Mouse (Mus musculus) right cerebral cortex, postnatal 4 days (tissue): ENCODE results near the gene Ppil6.
A peak's percentile ranks its signal among the peaks of the same experiment; 100 is the strongest.

Experiments used
- DNase-seq: peaks from one replicate; pipeline ENCODE4 v3.0.0-alpha.2; 2022

Gene Ppil6

DNA sequence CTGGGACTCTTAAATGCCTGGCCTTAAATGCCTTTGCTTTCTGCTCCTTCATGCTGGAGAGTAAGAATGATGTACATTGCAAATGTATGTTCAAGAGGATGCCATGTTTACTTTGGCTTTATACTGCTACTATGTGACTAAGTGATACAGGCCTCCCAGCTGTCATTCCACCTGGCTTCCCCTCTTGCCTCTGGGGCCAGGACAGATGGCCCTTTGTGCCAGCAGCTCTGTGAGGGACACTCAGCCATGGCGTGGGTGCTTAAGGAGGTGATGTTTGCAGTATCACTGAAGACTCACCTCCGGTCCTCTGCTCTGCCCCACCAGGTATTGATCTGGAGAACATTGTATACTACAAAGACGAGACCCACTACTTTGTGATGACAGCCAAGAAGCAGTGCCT is 10.3 kb upstream of the Ppil6 start:
- no peak for DNase-seq

DNA sequence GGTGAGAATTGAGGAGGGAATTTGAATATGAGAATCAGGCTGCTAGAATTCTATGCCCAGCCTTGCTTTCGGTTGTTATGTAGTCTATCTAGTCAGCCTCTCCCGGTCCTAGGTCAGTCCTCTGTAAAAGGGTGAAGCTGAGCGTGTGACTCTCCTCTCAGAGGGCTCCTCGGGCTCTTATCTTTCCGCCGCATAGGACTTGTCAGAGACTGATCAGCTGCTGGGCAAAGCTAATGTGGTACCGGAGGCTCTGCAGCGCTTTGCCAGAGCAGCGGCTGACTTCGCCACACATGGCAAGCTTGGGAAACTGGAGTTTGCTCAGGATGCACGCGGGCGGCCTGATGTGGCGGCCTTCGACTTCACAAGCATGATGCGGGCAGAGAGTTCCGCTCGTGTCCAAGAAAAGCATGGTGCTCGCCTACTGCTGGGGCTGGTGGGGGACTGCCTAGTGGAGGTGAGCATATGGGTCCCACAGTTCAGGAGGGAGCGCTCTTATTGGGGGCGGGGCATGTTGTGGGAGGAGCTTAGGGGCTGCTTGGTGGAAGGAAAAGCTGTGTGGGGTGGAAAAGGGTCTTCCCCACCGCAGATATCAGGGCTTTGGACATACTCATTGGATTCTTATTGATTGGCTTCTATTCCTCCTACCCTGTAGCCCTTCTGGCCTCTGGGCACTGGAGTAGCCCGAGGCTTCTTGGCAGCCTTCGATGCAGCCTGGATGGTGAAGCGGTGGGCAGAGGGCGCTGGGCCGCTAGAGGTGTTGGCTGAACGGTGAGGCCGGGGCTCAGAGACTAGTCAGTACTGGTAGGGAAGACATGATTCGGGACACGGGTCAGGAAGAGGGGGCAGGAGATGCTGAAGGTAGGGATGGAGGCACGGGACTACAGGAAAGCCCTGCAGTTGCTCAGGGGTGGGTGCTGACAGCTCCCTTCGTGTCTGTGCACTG is 9.0 kb upstream of the Ppil6 start:
- no peak for DNase-seq

DNA sequence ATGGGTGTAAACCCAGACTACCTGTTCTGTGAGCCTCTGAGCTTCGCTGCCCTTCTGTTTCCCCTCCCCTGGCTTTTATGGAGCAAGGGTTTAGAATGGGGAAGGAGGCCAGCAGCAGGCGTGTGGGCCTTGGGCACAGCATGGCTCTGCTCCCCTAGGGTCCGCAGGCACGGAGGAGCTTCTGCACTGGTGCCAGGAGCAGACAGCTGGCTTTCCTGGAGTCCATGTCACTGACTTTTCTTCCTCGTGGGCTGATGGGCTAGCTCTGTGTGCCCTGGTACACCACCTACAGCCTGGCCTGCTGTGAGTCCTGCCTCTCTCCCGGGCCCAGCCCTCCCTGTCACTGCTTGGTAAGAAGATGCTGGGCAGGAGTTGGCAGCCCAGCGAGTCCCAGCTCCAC is 7.8 kb upstream of the Ppil6 start:
- no peak for DNase-seq

DNA sequence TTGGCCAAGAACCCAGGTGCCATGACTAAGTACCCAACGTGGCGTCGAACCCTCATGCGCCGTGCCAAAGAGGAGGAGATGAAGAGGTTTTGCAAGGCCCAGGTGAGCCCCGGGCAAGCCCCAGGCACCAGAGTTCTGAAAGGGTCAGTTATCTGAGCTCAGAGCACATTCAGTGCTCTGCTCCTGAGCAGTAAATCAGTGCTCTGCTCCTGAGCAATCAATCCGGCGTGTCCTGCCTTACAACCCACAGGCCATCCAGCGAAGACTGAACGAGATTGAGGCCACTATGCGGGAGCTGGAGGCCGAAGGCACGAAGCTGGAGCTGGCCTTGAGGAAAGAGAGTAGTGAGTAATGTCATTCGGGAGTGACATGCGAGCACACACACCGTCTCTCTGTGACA is 4.5 kb upstream of the Ppil6 start:
- no peak for DNase-seq

DNA sequence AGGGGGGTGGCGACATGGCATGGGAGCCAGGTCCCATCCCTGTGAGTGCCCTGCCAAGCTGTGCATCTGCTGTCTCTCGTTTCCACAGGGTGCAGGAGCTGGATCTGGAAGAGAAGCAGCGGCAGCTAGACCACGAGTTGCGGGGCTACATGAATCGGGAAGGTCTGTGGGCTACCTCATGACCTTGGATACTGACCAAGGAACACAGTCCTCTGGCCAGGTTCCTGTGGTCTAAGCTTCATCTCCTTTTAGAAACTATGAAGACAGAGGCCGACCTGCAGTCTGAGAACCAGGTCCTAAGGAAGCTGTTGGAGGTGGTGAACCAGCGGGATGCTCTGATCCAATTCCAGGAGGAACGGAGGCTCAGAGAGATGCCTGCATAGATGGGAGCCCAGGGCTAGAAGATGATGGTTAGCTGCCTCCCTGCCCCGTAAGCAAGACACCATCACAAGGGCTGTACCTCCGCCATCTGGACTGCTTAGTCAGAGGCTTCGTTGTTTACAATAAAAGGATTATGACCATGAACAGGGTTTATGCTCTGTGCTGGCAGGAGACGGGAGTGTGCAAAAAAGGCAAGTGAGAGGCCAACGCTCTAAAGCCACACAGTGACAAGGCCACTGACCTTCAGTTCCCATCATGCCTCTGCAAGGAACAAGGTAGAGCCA is 3.6 kb upstream of the Ppil6 start:
- no peak for DNase-seq

DNA sequence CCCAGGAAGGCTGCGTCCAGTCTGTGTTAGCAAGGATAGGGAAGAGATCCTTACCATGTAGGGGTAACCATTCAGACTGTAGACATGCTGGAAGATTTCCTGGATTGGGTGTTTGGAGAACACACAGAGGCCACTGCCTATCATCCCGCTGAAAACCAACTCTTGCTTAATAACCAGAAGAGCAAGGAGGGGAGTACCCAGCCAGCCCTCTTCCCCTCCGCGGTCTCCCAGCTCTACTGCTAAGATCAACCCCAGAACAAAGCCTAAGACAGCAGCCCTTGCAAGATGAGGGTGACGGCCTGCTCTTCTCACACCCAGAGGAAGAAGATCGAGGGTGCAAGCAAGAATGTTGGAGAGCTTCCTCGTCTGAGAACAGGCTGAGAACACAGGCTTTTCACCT is 1.4 kb upstream of the Ppil6 start:
- no peak for DNase-seq

DNA sequence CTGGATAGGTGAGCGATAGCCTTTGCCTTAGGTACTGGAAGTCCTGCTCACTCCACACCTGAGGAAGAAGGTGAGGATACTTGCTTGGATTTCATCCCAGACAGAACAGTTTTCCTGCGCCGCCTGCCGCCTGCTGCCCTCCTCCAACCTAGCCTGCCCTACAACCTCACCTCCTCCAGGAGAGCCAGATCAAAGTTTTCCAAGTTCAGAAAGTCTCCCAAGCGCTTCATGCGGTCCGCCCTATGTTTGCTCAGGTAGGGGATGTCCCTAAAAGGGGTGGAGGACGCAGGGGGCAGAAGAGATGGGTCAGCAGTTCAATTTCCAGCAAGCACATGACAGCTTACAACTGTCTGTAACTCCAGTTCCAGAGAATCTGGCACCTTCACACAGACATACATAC is 945 bp upstream of the Ppil6 start:
- DNase-seq: no peak

DNA sequence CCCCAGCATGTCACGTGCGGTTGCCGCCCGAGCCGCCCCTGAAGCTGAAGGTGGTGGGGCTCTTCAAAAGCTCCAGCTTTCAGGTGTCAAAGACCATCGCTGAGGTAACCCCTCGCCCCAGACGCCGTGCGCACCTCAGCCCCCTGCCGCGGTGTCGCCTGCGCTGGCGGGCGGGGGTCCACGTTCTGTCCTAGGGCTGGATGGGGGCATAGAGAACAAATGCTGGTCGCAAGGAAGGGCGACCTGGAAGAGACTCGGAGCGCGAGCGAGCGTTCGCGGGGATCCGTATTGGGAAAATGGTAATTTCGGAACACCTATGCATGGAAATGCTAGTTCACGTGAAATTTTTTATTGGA is 257 bp downstream of the Ppil6 start:
- no peak for DNase-seq

DNA sequence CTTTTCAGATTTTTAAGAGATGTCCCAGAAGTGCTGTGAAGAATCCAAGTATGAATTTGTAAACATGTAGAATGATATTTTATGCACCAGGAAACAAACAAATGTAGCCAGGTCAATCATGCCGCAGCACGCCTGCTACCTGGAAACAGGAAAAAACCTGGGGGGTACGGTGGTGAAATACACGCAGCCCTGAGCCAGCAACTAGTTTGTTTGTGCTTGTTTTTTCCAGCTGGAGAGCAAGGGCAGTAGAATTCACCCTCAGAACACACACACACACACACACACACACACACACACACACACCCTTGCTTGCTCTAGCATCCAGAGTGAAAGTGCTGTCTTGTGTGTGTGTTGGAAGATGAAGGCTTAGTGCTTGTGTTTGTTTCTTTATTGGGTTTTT is 872 bp downstream of the Ppil6 start:
- no peak for DNase-seq

DNA sequence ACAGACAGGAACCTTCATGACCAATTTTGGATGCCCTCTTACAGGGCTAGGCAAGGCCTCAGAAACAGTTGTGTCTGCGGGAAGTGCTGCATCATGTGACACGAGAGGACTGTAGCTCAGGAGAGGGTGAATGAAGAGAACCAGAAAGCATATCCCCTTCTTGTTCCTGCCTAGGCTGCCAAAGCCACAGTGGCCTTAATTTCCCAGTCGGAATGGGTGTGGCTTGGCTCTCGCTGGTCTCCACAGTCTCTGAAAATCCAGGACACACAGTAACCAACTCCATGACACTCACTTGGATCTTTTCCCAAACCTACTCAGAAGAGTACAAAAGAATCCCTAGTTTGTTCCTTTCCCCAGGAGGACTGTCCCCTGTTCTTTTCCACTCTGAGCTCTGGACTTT is 10.7 kb downstream of the Ppil6 start:
- no peak for DNase-seq

DNA sequence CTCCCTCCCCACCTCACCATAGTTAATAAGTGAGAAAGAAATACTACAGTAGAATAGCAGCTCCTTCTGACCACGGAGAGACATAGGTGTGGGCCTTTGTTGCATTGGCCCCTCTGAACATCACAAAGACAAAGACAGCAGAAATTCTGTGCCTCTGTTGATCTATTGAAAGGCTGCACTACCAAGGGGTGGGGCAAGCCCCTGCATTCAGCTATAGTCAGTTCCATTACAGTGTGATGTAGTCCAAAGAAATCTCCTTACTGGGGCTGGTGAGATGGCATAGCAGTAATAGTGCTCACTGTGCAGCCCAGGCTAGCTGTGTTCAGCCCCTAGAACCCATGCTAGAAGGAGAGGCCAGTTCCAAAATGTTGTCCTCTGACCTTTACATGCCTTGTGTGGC is 14.8 kb downstream of the Ppil6 start:
- no peak for DNase-seq

DNA sequence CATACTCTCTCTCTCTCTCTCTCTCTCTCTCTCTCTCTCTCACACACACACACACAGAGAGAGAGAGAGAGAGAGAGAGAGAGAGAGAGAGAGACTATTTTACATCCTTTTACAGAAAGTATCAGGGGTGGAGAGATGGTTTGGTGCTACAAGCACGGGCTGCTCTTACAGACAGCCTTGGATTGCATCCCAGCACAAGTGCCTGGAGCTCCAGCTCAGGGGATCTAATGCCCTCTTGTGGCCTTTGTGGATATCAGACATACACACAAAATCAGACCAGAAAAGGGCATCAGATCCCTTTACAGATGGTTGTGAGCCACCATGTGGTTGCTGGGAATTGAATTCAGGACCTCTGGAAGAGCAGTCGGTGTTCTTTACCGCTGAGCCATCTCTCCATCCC is 15.2 kb downstream of the Ppil6 start:
- DNase-seq: peak; percentile 51

DNA sequence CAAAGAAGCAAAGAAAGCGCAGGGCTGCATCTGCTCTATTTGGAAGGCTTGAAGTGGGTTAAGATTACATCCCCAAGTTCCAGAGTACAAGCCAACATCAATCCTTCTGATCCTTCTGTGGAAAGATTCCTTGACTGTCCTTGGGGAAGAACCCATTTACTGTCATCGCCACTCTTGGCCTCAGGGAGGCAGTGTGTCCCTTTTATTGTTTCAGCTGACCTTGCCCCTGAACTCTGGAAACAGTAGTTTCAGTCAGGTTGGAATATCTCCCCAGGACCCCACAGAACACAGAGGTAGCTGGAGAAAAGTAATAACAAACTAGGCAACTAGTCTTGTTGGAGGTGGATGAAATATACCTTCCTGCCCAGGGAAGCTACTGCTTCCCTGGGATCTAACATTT is 18.9 kb downstream of the Ppil6 start:
- DNase-seq: no peak

DNA sequence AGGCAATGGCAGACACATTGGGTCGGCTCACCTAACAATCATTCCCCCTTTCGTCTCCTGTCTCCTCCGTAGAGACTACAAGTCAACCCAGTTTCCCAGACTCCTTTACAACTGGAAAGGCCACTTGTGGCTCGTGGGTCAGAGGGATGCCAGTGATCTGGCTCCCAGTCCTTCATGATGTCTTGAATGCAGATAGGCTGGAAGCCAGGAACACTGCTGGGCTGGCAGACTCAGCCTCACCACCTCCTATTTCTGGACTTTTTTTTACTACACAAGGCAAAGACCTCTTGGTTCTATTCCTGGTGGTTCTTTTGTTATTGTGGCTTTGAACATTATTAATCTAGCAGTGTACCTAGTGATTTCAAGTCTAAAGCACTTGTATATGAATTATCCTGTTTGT is 24.1 kb downstream of the Ppil6 start:
- DNase-seq: no peak

DNA sequence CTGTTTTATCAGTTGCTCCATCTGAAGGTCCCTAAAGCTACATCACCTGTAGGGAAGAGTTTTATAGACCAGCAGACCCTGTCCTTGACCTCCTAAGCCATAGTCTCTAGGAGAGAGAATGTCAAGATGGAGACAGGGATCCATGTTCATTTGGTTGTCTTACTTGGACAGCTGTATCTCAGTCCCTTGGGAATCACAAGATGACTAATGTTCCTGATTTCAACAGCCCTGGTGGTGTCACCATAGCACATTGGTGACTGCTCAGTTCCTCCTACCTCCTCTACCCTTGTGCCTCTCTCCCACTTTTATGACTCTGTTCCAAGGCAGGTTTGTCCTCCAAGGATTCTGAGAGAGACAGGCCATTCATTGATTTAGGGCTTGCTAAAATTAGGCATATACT is 24.7 kb downstream of the Ppil6 start:
- DNase-seq: no peak

DNA sequence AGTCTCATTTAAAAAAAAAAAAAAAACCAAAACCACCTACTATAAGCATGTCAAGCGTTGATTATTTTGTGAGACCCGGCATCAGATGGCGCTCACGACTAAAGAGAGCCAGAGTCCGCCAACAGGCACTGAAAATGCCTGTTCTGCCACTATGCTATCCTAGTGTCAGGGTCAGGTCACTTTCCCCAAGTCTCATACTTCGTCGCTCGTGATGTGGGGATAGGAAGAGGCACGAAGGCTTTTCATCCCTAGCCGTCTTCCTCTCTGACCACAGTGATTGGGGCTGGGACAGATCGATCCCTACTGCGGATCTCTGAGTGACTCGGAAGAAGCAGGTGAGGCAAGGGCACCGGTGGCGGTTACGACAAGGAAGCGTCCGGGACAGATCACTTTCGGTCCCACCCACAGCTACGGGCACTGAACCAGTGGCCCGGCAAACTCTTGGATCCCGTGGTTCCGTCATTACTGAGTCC is 28.3 kb downstream of the Ppil6 start:
- DNase-seq: peak; percentile 37

DNA sequence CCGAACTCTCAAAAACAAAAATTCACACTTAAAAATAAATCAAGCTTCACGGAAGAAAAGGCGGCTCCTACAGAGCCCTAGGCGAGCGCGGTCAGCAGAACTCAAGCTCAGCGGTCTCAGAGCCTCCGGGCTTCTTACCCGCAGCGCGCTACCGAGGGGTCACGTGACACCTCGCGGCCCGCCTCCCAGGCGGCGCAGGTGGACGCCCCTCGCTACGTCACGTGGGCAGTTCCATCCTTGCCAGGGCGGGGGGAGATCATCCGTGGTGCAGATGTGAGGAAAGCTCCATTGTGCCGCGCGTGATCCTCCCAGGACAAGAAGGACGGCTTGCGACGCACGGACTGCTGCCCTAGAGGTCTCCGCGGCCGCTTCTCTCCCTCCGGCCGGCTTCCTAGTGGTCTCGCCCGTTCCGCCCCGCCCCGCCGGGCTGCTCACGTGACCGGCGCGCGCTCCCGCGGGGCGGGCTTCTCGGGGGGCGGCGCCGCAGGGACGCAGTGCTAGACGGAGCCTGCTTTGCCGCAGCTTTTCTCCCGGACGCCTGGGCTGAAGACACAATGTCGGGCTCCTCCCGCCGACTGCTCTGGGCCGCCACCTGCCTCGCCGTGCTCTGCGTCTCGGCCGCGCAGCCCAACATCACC is 28.9 kb downstream of the Ppil6 start, which contains the start of gene Cd164:
Gene Cd164 (plus strand): TSS at position 434 of the 638 bp plus-strand sequence.
- DNase-seq: peak; percentile 91

DNA sequence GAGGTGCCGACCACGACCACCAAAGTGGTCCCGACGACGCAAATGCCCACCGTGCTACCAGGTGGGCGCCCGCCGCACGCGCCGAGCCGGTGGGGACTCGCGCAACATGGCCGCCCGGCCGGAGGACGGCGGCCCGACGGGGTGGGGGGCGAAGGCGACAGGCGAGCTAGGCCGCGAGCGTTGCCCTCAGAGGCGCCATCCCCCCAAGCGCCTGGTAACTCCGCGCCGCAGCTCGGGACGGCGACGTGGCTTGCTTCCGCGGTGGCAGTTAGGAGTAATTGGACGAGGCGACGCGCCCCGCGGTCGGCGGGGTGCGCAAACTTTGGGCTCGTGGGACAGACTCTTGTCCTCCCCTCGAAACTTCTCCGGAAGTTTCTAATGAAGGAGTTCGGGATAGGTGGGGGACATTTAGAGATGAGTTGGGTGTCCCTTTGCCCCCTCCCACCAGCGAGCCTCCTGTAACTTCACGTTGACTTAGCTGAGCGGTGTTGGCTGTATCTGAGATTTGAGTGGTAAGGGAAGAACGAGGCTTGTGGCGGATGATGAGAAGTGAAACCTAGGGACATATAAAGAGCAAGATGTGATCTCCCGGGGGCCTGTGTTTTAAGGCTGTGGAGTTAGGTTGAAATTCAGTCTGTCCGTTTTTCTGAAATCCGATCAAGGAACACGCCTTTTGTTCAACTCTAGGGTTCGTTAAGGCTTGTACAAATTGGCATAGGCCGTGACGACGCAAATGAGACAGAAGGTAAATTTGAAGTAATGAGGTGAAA is 29.6 kb downstream of the Ppil6 start:
- peak; percentile 55 for DNase-seq

DNA sequence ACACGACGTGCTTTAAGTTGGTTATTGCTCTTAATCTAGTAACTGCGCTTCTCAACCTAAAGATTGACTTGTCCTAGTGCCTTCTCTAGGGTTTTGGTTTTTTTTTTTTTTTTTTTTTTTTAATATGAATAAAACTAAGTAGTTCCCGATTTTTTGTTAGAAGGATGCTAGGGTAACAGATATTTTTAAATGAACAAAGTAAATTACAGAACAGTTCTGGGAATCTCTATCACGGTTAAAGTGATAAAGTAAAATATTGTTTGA is 30.1 kb downstream of the Ppil6 start:
- no peak for DNase-seq

DNA sequence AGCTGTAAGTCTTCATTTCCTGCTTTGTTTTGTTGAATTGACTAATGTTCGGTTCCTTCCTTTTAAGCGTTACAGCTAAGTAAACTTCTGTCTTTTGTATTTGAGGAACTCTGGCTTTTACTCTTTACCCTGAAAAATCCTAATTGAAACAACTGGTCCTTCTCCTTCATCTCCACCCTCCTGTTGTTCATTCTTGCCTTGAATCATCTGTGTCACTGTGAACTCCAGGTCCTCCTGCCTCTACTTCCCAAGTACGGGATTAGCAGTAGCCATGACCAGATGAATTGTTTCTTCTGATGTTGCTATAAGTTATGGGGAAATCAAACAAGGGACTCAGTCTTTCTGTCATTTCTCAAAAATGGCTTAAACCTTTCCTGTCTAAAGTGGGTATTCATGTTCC is 33.1 kb downstream of the Ppil6 start:
- DNase-seq: no peak

DNA sequence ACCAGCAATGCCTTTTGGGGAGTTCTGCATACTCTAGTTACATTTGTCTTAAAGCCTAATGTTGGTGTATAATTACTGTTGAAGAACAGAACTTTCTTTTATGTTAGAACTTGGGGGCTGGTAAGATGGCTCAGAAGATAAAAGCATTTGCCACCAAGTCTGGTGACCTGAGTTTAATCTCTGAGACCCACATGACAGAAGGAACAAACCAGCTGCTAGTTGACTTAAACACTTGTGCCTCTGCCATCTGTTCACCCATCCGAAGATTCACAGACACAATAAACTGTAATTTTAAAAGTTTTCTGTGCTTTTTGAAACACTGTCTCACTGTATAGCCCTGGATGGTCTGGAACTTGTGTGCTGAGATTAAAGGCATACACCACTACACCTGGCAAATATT is 35.5 kb downstream of the Ppil6 start:
- no peak for DNase-seq

DNA sequence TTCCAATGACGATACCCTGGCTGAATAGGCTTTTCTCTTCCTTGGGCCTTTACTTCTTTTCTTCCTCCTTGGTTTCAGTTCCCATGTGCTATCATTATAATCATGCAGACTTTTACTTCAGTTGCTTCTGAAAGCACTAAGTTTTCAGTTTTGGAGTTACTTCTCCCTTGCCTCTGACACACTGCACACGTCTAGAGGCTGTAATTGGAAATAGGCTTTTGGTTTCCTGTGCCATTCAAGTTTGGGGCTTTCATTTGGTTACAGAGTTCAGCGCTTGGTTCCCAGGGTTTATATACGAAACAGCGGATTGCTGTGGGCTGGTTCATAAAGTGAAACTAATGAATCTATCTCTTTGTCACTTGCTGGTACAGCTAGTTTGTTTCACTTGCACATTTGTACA is 39.7 kb downstream of the Ppil6 start:
- DNase-seq: no peak

DNA sequence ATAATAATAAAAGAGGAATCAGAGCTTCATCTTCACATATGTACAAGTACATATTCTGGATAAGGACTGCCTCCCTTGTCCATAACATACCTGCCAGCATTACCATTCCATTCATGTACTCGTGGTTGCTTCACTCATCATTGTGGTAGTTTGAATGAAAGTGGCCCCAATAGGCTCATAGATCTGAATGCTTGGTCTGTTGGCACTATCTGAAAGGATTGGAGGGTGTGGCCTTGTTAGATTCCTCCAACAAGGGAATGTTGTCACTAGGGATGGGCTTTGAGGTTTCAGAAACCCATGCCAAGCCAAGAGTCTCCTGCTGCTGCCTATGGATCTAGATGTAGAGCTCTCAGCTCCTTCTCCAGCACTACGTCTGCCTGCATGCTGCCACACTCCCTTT is 45.8 kb downstream of the Ppil6 start:
- no peak for DNase-seq
